Mouse (Mus musculus): Measurements from ENCODE around the gene Rab42.

- TF ChIP-seq CTCF (IDR thresholded peaks at IDR 0.05; ENCODE audit: low read depth): no peak
- TF ChIP-seq EP300 (IDR thresholded peaks at IDR 0.05; ENCODE audit: low read depth): no peak
Observed at GRCm38 (mm10) chr4:132308437-132309139, 5.4 kb upstream of the Rab42 start.
